Mouse (Mus musculus): ENCODE measurements around the gene Adtrp. TPM values are rescaled to one million over a fixed set of nuclear protein-coding genes. Genes with fewer than 3 reads are reported as not detected.

The Adtrp gene
- polyA plus RNA-seq (2015; fragmentation: Nextera tagmentation; extraction: Ambion mirVana): 2.4 and 3.8 TPM in 2 replicates

GRCm38 (mm10) chr13:41847516-41848126, at the start of gene Adtrp:
Gene Adtrp (minus strand): TSS chr13:41847684.

Other genes with a start within 250 kb of the Adtrp start
- 6.6 and 8.3 TPM in 2 replicates for gene Tmem170b, start 241.8 kb downstream of the Adtrp start, polyA plus RNA-seq (2015; fragmentation: Nextera tagmentation; extraction: Ambion mirVana)
- gene Hivep1, start 204.3 kb upstream of the Adtrp start, polyA plus RNA-seq (2015; fragmentation: Nextera tagmentation; extraction: Ambion mirVana): 5.5 and 8.7 TPM in 2 replicates